Mouse (Mus musculus): ENCODE data around the gene Cdh12. TPM values are rescaled to one million over a fixed set of nuclear protein-coding genes. Genes with fewer than 3 reads are reported as not detected.
"Not testable (repeated sequence)": the region's sequence is repeated elsewhere in the genome, so short reads cannot be mapped to it uniquely, and the experiment has no call there.

Gene Cdh12
- total and polyA plus RNA-seq, 3 experiments: not detected

DNA sequence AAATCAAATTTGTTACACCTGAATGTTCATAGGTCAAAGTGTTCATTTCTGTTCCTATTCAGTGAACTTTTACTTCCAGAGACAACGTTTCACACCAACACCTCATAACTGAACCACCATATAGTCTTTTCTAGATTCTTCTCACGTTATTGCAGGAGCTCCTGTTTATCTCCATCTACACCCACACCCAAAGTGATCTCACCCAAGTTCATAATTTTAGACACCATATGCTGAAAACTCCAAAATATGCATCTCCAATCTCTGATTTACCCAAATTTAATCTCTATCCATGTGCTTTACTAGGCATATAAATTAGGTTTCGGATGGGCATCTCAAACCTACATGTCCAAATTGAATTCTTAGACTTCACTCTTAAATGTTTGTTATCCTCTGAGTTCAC lies 13.4 kb downstream of the Cdh12 start:
- no peaks in the 10 kb centered on the region for H3K4me1 ChIP-seq (ENCODE audit: control insufficient read depth, insufficient read depth, low read length)
- no peak overlapping the region for H3K4me3 ChIP-seq
- H3K9ac ChIP-seq (ENCODE audit: low read depth, low read length): no peak overlapping the region
- intact Hi-C loops (cut with DNase I): no loop called here
- TF ChIP-seq EP300 (IDR thresholded peaks at IDR 0.05; ENCODE audit: insufficient read depth, low read depth, low read length) (no peak), CTCF (IDR thresholded peaks at IDR 0.05) (no peak), POLR2A (IDR thresholded peaks at IDR 0.05; ENCODE audit: insufficient read depth, low read depth, low read length) (no peak)
- no peak for DNase-seq
- no peaks in the 10 kb centered on the region for H3K27me3 ChIP-seq (ENCODE audit: control insufficient read depth, insufficient read depth, low read length)
- 64% methylated on average over 3 of the region's 3 CpGs for WGBS
- no peak overlapping the region for H3K27ac ChIP-seq
- H3K79me2 ChIP-seq (replicated peaks; ENCODE audit: control insufficient read depth, insufficient read depth, low read length): no peaks in the 10 kb centered on the region
- no peaks in the 10 kb centered on the region for H3K36me3 ChIP-seq (ENCODE audit: control insufficient read depth, insufficient read depth, low read length)

GRCm38 (mm10) chr15:20463601-20464000 lies 14.5 kb downstream of the Cdh12 start:
- 31% methylated on average over 1 of the region's 1 CpGs for WGBS
- H3K27ac ChIP-seq: no peak overlapping the region
- no peak overlapping the region for H3K9ac ChIP-seq (ENCODE audit: low read depth, low read length)
- H3K4me3 ChIP-seq: no peak overlapping the region
- TF ChIP-seq EP300 (IDR thresholded peaks at IDR 0.05; ENCODE audit: insufficient read depth, low read depth, low read length) (no peak), POLR2A (IDR thresholded peaks at IDR 0.05; ENCODE audit: insufficient read depth, low read depth, low read length) (no peak), CTCF (IDR thresholded peaks at IDR 0.05) (no peak)
- DNase-seq: no peak
- intact Hi-C loops (cut with DNase I): no loop called here
- H3K36me3 ChIP-seq (ENCODE audit: control insufficient read depth, insufficient read depth, low read length): no peaks in the 10 kb centered on the region
- H3K79me2 ChIP-seq (replicated peaks; ENCODE audit: control insufficient read depth, insufficient read depth, low read length): no peaks in the 10 kb centered on the region
- no peaks in the 10 kb centered on the region for H3K27me3 ChIP-seq (ENCODE audit: control insufficient read depth, insufficient read depth, low read length)
- no peaks in the 10 kb centered on the region for H3K4me1 ChIP-seq (ENCODE audit: control insufficient read depth, insufficient read depth, low read length)

- intact Hi-C loops (cut with DNase I): no loop called here
- H3K4me1 ChIP-seq (ENCODE audit: control insufficient read depth, insufficient read depth, low read length): no peaks in the 10 kb centered on the region
- TF ChIP-seq EP300 (IDR thresholded peaks at IDR 0.05; ENCODE audit: insufficient read depth, low read depth, low read length) (no peak), CTCF (IDR thresholded peaks at IDR 0.05) (no peak), POLR2A (IDR thresholded peaks at IDR 0.05; ENCODE audit: insufficient read depth, low read depth, low read length) (no peak)
- no peaks in the 10 kb centered on the region for H3K27me3 ChIP-seq (ENCODE audit: control insufficient read depth, insufficient read depth, low read length)
- no peak for DNase-seq
- no peaks in the 10 kb centered on the region for H3K36me3 ChIP-seq (ENCODE audit: control insufficient read depth, insufficient read depth, low read length)
- H3K9ac ChIP-seq (ENCODE audit: low read depth, low read length): no peak overlapping the region
- no peaks in the 10 kb centered on the region for H3K79me2 ChIP-seq (replicated peaks; ENCODE audit: control insufficient read depth, insufficient read depth, low read length)
- WGBS: 92% methylated on average over 4 of the region's 4 CpGs
- no peak overlapping the region for H3K27ac ChIP-seq
- no peak overlapping the region for H3K4me3 ChIP-seq
Measured at GRCm38 (mm10) chr15:20550979-20551378, 101.9 kb downstream of the Cdh12 start.

GRCm38 (mm10) chr15:20571012-20571411 lies 121.9 kb downstream of the Cdh12 start:
- intact Hi-C loops (cut with DNase I): no loop called here
- H3K36me3 ChIP-seq (ENCODE audit: control insufficient read depth, insufficient read depth, low read length): no peaks in the 10 kb centered on the region
- no peak overlapping the region for H3K27ac ChIP-seq
- no peaks in the 10 kb centered on the region for H3K4me1 ChIP-seq (ENCODE audit: control insufficient read depth, insufficient read depth, low read length)
- 86% methylated on average over 4 of the region's 4 CpGs for WGBS
- no peak overlapping the region for H3K4me3 ChIP-seq
- no peaks in the 10 kb centered on the region for H3K27me3 ChIP-seq (ENCODE audit: control insufficient read depth, insufficient read depth, low read length)
- no peaks in the 10 kb centered on the region for H3K79me2 ChIP-seq (replicated peaks; ENCODE audit: control insufficient read depth, insufficient read depth, low read length)
- no peak for DNase-seq
- no peak for TF ChIP-seq POLR2A (IDR thresholded peaks at IDR 0.05; ENCODE audit: insufficient read depth, low read depth, low read length)
- no peak for TF ChIP-seq CTCF (IDR thresholded peaks at IDR 0.05)
- TF ChIP-seq EP300 (IDR thresholded peaks at IDR 0.05; ENCODE audit: insufficient read depth, low read depth, low read length): no peak
- H3K9ac ChIP-seq (ENCODE audit: low read depth, low read length): no peak overlapping the region

DNA sequence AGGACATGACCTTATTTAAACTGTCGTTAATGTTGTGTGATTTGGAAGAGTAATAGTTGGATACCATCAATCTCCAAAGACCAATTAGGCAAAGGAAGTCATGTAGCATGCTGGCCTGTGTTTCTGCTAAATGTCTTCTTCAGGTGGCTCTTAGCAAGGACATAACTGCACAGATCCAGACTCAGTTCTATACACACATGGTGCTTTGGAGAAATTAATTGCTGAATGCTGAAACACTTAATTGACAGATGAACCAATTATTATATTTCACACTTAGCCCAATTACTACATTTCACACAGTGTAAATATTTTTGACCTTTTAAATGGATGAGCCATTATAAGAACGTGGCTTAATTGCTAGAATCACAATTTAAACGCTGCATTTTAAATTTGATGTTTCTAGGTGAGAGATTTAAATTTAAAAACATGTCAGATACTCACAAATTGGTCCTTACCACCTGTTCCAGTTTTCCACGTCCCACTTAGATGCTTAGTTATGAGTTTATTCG lies 133.6 kb downstream of the Cdh12 start:
- no peak overlapping the region for H3K4me3 ChIP-seq
- DNase-seq: no peak
- H3K27me3 ChIP-seq (ENCODE audit: control insufficient read depth, insufficient read depth, low read length): no peaks in the 10 kb centered on the region
- intact Hi-C loops (cut with DNase I): no loop called here
- WGBS: 60% methylated on average over 5 of the region's 5 CpGs
- no peak overlapping the region for H3K9ac ChIP-seq (ENCODE audit: low read depth, low read length)
- TF ChIP-seq POLR2A (IDR thresholded peaks at IDR 0.05; ENCODE audit: insufficient read depth, low read depth, low read length): no peak
- no peak for TF ChIP-seq CTCF (IDR thresholded peaks at IDR 0.05)
- TF ChIP-seq EP300 (IDR thresholded peaks at IDR 0.05; ENCODE audit: insufficient read depth, low read depth, low read length): no peak
- no peaks in the 10 kb centered on the region for H3K79me2 ChIP-seq (replicated peaks; ENCODE audit: control insufficient read depth, insufficient read depth, low read length)
- H3K27ac ChIP-seq: no peak overlapping the region
- no peaks in the 10 kb centered on the region for H3K36me3 ChIP-seq (ENCODE audit: control insufficient read depth, insufficient read depth, low read length)
- H3K4me1 ChIP-seq (ENCODE audit: control insufficient read depth, insufficient read depth, low read length): no peaks in the 10 kb centered on the region

- intact Hi-C loops (cut with DNase I): no loop called here
- no peaks in the 10 kb centered on the region for H3K79me2 ChIP-seq (replicated peaks; ENCODE audit: control insufficient read depth, insufficient read depth, low read length)
- H3K36me3 ChIP-seq (ENCODE audit: control insufficient read depth, insufficient read depth, low read length): no peaks in the 10 kb centered on the region
- H3K4me3 ChIP-seq: no peak overlapping the region
- WGBS: 67% methylated on average over 5 of the region's 5 CpGs
- no peaks in the 10 kb centered on the region for H3K27me3 ChIP-seq (ENCODE audit: control insufficient read depth, insufficient read depth, low read length)
- no peak overlapping the region for H3K27ac ChIP-seq
- no peak overlapping the region for H3K9ac ChIP-seq (ENCODE audit: low read depth, low read length)
- TF ChIP-seq EP300 (IDR thresholded peaks at IDR 0.05; ENCODE audit: insufficient read depth, low read depth, low read length) (no peak), CTCF (IDR thresholded peaks at IDR 0.05) (no peak), POLR2A (IDR thresholded peaks at IDR 0.05; ENCODE audit: insufficient read depth, low read depth, low read length) (no peak)
- DNase-seq: no peak
- no peaks in the 10 kb centered on the region for H3K4me1 ChIP-seq (ENCODE audit: control insufficient read depth, insufficient read depth, low read length)
Measured at GRCm38 (mm10) chr15:20591599-20591998, 142.5 kb downstream of the Cdh12 start.

DNA sequence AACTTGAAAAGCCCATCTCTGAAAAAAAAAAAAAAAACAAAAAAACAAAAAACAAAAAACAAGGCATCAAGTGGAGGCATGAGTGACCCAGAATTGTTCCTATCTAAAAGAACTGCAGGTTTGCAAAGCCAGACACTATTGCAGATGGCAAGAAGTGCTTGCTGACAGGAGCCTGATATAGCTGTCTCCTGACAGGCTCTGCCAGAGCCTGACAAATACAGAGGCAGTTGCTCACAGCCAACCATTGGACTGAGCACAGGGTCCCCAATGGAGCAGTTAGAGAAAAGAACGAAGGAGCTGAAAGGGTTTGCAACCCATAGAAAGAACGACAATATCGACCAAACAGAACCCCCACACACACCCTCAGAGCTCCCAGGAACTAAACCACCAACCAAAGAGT lies 156.7 kb downstream of the Cdh12 start:
- H3K79me2 ChIP-seq (replicated peaks; ENCODE audit: control insufficient read depth, insufficient read depth, low read length); H3K4me1 ChIP-seq (ENCODE audit: control insufficient read depth, insufficient read depth, low read length); H3K36me3 ChIP-seq (ENCODE audit: control insufficient read depth, insufficient read depth, low read length); H3K27me3 ChIP-seq (ENCODE audit: control insufficient read depth, insufficient read depth, low read length); intact Hi-C loops (cut with DNase I); H3K9ac ChIP-seq (ENCODE audit: low read depth, low read length); H3K4me3 ChIP-seq; H3K27ac ChIP-seq: not testable (repeated sequence)
- DNase-seq: peak in 1 of 2 experiments; percentile 26
- 41% methylated on average over 3 of the region's 3 CpGs for WGBS
